Mouse (Mus musculus) E14TG2a.4 (cell line): ENCODE results near the gene Pik3ip1.

ENCODE experiments used
- CTCF ChIP-seq: conservative IDR thresholded peaks from 2 replicates; pipeline ENCODE4 v1.5.1; 2014; ENCODE audit warnings: low read length
- NANOG ChIP-seq: IDR thresholded peaks from 2 replicates; pipeline ENCODE4 v1.6.1; 2014; ENCODE audit warnings: borderline replicate concordance, low read length, mixed read lengths
- POU5F1 ChIP-seq: IDR thresholded peaks from 2 replicates; pipeline ENCODE4 v1.6.1; 2014; ENCODE audit warnings: low read length, borderline replicate concordance

DNA sequence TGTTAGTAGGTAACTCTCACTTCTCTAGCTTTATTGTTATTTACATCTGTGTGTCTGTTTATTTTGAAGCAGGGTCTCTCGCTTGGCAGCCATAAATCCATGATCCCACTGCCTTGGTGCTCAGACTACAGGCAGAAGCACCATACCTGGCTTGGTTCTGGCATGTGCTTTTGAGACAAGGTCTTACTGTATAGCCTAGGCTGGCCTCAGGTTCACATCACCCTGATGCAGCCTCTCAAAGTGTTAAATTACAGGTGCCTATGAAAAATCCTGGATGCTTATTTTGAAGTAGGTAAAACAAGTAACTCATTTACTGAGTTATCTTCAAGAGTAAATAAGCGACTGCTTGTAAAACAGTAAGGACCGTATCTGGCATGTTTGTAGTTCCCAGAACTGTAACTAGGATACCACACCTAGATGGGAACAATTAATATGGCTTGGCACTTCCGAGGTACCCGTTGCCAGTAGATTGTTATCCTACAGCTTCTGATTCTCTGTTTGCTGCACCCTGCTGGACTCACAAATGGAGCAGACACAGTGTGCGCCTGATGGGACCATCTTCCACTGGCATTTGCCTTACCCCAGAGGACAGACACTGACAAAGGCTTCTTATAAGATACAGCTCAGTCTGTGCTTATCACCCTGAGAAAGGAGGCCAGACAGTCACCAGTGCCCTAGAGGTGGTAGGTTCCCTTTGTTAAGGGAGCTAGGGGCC lies 57.4 kb downstream of the Pik3ip1 start:
- no peak for TF ChIP-seq CTCF
- TF ChIP-seq NANOG = no peak
- no peak for TF ChIP-seq POU5F1
